Mouse (Mus musculus): ENCODE data around the gene Zfp523. TPM values are rescaled to one million over a fixed set of nuclear protein-coding genes. Genes with fewer than 3 reads are reported as not detected.

The Zfp523 gene
- polyA plus RNA-seq, 1 experiment, result 12.0 TPM

Other genes with a start within 250 kb of the Zfp523 start
- gene Tcp11, start 96.5 kb upstream of the Zfp523 start, polyA plus RNA-seq (2012; ENCODE audit: insufficient read depth, insufficient read length, missing spikeins), result not detected in 2 replicates
- gene Scube3, start 35.0 kb upstream of the Zfp523 start, polyA plus RNA-seq (2012; ENCODE audit: insufficient read depth, insufficient read length, missing spikeins), result not detected in 2 replicates
- 0.71 and 2.1 TPM in 2 replicates for gene Def6, start 30.6 kb downstream of the Zfp523 start, polyA plus RNA-seq (2012; ENCODE audit: insufficient read depth, insufficient read length, missing spikeins)
- gene Ppard, start 55.6 kb downstream of the Zfp523 start, polyA plus RNA-seq (2012; ENCODE audit: insufficient read depth, insufficient read length, missing spikeins), result 14.2 and 15.2 TPM in 2 replicates
- 5.0 and 9.9 TPM in 2 replicates for gene Fance, start 136.4 kb downstream of the Zfp523 start, polyA plus RNA-seq (2012; ENCODE audit: insufficient read depth, insufficient read length, missing spikeins)
- gene Rpl10a, start 151.3 kb downstream of the Zfp523 start, polyA plus RNA-seq (2012; ENCODE audit: insufficient read depth, insufficient read length, missing spikeins), result 196 and 332 TPM in 2 replicates
- 3.6 and 4.6 TPM in 2 replicates for gene Tead3, start 173.7 kb downstream of the Zfp523 start, polyA plus RNA-seq (2012; ENCODE audit: insufficient read depth, insufficient read length, missing spikeins)
- not detected in 2 replicates for gene Tulp1, start 188.1 kb downstream of the Zfp523 start, polyA plus RNA-seq (2012; ENCODE audit: insufficient read depth, insufficient read length, missing spikeins)

Data from brown adipose tissue, adult 24 weeks (tissue).